Mouse (Mus musculus) liver, embryonic 15.5 days (tissue): ENCODE data around the gene Pde4d. TPM values are rescaled to one million over a fixed set of nuclear protein-coding genes. Genes with fewer than 3 reads are reported as not detected.

Experiments
- ATAC-seq: fragments of 200-750 bp; cut with Nextera tagmentation; 2 replicates; pipeline ENCODE4 v1.8.0; 2017; ENCODE audit warnings: moderate number of reproducible peaks, mild to moderate bottlenecking, moderate library complexity; ENCODE audit not compliant: insufficient read depth
- H3K27ac ChIP-seq: fragments of 300-500 bp; sonication (generic); replicated peaks from 2 replicates; pipeline ENCODE4 v1.5.1; 2015; ENCODE audit warnings: mild to moderate bottlenecking, inconsistent platforms
- H3K27me3 ChIP-seq: fragments of 300-500 bp; sonication (generic); 2 replicates; pipeline ENCODE4 v1.6.1; 2015; ENCODE audit warnings: mild to moderate bottlenecking, inconsistent platforms
- H3K36me3 ChIP-seq: fragments of 300-500 bp; sonication (generic); replicated peaks from 2 replicates; pipeline ENCODE4 v1.6.1; 2015; ENCODE audit warnings: moderate library complexity, mild to moderate bottlenecking, inconsistent platforms
- H3K4me1 ChIP-seq: fragments of 300-500 bp; sonication (generic); replicated peaks from 2 replicates; pipeline ENCODE4 v1.6.1; 2015; ENCODE audit warnings: inconsistent platforms
- H3K4me2 ChIP-seq: fragments of 300-500 bp; sonication (generic); 2 replicates; pipeline ENCODE4 v1.6.1; 2015; ENCODE audit warnings: moderate library complexity, mild to moderate bottlenecking, inconsistent platforms
- H3K4me3 ChIP-seq: fragments of 300-500 bp; sonication (generic); replicated peaks from 2 replicates; pipeline ENCODE4 v1.5.1; 2015; ENCODE audit warnings: mild to moderate bottlenecking, inconsistent platforms
- H3K9ac ChIP-seq: fragments of 300-500 bp; sonication (generic); 2 replicates; pipeline ENCODE4 v1.6.1; 2015; ENCODE audit warnings: moderate library complexity, mild to moderate bottlenecking, inconsistent platforms
- H3K9me3 ChIP-seq: fragments of 300-500 bp; sonication (generic); replicated peaks from 2 replicates; pipeline ENCODE4 v1.6.1; 2016; ENCODE audit warnings: inconsistent platforms
- WGBS: fragments of 180-500 bp; shearing (Covaris S2); methylation state at CpG from one replicate; pipeline ENCODE4 v1.1.7; 2015; ENCODE audit warnings: mixed read lengths; ENCODE audit not compliant: insufficient replicate concordance; 5-methylcytosine and 5-hydroxymethylcytosine counted together
- polyA plus RNA-seq: library from polyadenylated mRNA; unstranded; fragments of >200 nt; fragmentation: Nextera tagmentation; extraction: Ambion mirVana; gene quantifications from 2 replicates; pipeline ENCODE4 v1.2.1, GENCODE M21; 2015

Pde4d gene
- polyA plus RNA-seq, 1 experiment from 2014 or later = 13.2 TPM

- no peaks in the 10 kb centered on the region for H3K27me3 ChIP-seq
- H3K4me3 ChIP-seq = no peak overlapping the region
- no peaks in the 10 kb centered on the region for H3K36me3 ChIP-seq
- H3K9me3 ChIP-seq = no peaks in the 10 kb centered on the region
- ATAC-seq = no peak
- peaks cover 6% of the 10 kb centered on the region; the same call in 1 of the 2 replicates for H3K4me1 ChIP-seq
- H3K9ac ChIP-seq = no peak overlapping the region
- WGBS = 73% methylated on average over 3 of the region's 3 CpGs
- H3K27ac ChIP-seq = no peak overlapping the region
- no peak overlapping the region for H3K4me2 ChIP-seq
Measured at GRCm38 (mm10) chr13:109829444-109829843, 1379.7 kb downstream of the Pde4d start.

GRCm38 (mm10) chr13:109834935-109835334 is 1385.2 kb downstream of the Pde4d start:
- no peak for ATAC-seq
- H3K4me2 ChIP-seq = no peak overlapping the region
- 88% methylated on average over 3 of the region's 3 CpGs for WGBS
- H3K9ac ChIP-seq = no peak overlapping the region
- H3K4me1 ChIP-seq = no peaks in the 10 kb centered on the region
- no peak overlapping the region for H3K27ac ChIP-seq
- H3K9me3 ChIP-seq = no peaks in the 10 kb centered on the region
- H3K27me3 ChIP-seq = no peaks in the 10 kb centered on the region
- no peaks in the 10 kb centered on the region for H3K36me3 ChIP-seq
- H3K4me3 ChIP-seq = no peak overlapping the region

- ATAC-seq = no peak
- H3K4me3 ChIP-seq = no peak overlapping the region
Measured at GRCm38 (mm10) chr13:109837453-109837852, 1387.7 kb downstream of the Pde4d start.

GRCm38 (mm10) chr13:109837921-109838320 is 1388.2 kb downstream of the Pde4d start:
- ATAC-seq = no peak
- Histone ChIP-seq H3K27ac (no peak overlapping the region), H3K27me3 (no peaks in the 10 kb centered on the region), H3K4me2 (no peak overlapping the region), H3K36me3 (no peaks in the 10 kb centered on the region), H3K9me3 (no peaks in the 10 kb centered on the region), H3K4me1 (peaks cover 4% of the 10 kb centered on the region; the same call in 1 of the 2 replicates), H3K9ac (no peak overlapping the region), H3K4me3 (no peak overlapping the region)
- 77% methylated on average over 7 of the region's 7 CpGs for WGBS

More at GRCm38 (mm10) chr13:109837453-109837852, 1387.7 kb downstream of the Pde4d start:
- Histone ChIP-seq H3K4me1 (peaks cover 4% of the 10 kb centered on the region; the same call in 1 of the 2 replicates), H3K27me3 (no peaks in the 10 kb centered on the region), H3K27ac (no peak overlapping the region), H3K9ac (no peak overlapping the region), H3K4me2 (no peak overlapping the region), H3K9me3 (no peaks in the 10 kb centered on the region), H3K36me3 (no peaks in the 10 kb centered on the region)
- WGBS = 89% methylated on average over 11 of the region's 11 CpGs

- whole genome bisulfite sequencing = 44% methylated on average over 2 of the region's 2 CpGs
- no peaks in the 10 kb centered on the region for H3K27me3 ChIP-seq
- H3K9me3 ChIP-seq = no peaks in the 10 kb centered on the region
- no peak overlapping the region for H3K4me2 ChIP-seq
- no peak overlapping the region for H3K9ac ChIP-seq
- H3K4me1 ChIP-seq = peaks cover 4% of the 10 kb centered on the region; the same call in 1 of the 2 replicates
- no peaks in the 10 kb centered on the region for H3K36me3 ChIP-seq
- no peak for ATAC-seq
- no peak overlapping the region for H3K4me3 ChIP-seq
- no peak overlapping the region for H3K27ac ChIP-seq
Measured at GRCm38 (mm10) chr13:109840251-109840650, 1390.5 kb downstream of the Pde4d start.

DNA sequence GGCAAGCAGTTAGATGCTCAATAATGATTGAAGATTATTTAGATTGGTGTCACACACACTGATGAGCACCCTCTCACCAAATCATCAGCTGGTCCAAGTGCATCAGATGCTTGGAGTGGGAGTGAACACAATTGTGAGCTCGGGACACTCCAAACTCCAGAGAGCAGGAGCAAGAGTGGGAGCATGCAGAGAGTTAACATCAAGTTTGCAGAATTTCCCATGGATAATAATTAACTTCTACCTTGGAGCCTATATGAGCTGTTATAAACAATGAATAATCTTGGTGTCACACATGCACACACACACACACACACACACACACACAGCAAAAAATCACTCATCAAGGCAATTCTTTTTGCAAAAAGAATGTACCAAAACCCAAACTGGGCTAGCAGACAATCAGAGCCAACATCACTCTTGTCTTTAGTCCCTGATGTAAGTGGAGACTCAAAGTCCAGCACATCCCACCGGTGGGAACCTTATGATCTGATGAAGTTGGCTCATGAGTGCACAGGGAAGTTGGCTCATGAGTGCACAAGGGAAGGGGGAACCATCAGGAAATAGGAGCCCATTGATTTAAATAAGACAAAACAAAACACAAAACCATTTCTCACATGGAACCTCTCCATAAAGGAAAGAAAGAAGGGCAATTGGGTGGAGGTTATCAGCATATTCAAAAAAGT is 1391.5 kb downstream of the Pde4d start:
- no peak overlapping the region for H3K4me2 ChIP-seq
- peaks cover 4% of the 10 kb centered on the region; the same call in 1 of the 2 replicates for H3K4me1 ChIP-seq
- H3K9me3 ChIP-seq = no peaks in the 10 kb centered on the region
- no peaks in the 10 kb centered on the region for H3K36me3 ChIP-seq
- peak; percentile 12; the same call in 1 of the 2 replicates for ATAC-seq
- WGBS = 74% methylated on average over 2 of the region's 2 CpGs
- H3K27ac ChIP-seq = no peak overlapping the region
- H3K9ac ChIP-seq = no peak overlapping the region
- no peaks in the 10 kb centered on the region for H3K27me3 ChIP-seq
- H3K4me3 ChIP-seq = no peak overlapping the region

- WGBS = 75% methylated on average over 2 of the region's 2 CpGs
- no peaks in the 10 kb centered on the region for H3K9me3 ChIP-seq
Measured at GRCm38 (mm10) chr13:109842982-109843381, 1393.2 kb downstream of the Pde4d start.

GRCm38 (mm10) chr13:109844828-109845227 is 1395.1 kb downstream of the Pde4d start:
- Histone ChIP-seq H3K9ac (no peak overlapping the region), H3K4me1 (peaks cover 4% of the 10 kb centered on the region; the same call in 1 of the 2 replicates), H3K27me3 (no peaks in the 10 kb centered on the region), H3K9me3 (no peaks in the 10 kb centered on the region), H3K27ac (no peak overlapping the region), H3K4me2 (no peak overlapping the region), H3K4me3 (no peak overlapping the region), H3K36me3 (no peaks in the 10 kb centered on the region)
- no peak for ATAC-seq
- 63% methylated on average over 6 of the region's 6 CpGs for WGBS

More at GRCm38 (mm10) chr13:109842982-109843381, 1393.2 kb downstream of the Pde4d start:
- H3K9ac ChIP-seq = no peak overlapping the region
- H3K4me3 ChIP-seq = no peak overlapping the region
- H3K27me3 ChIP-seq = no peaks in the 10 kb centered on the region
- no peak overlapping the region for H3K4me2 ChIP-seq
- ATAC-seq = no peak
- no peaks in the 10 kb centered on the region for H3K36me3 ChIP-seq
- H3K4me1 ChIP-seq = peaks cover 4% of the 10 kb centered on the region; the same call in 1 of the 2 replicates
- H3K27ac ChIP-seq = no peak overlapping the region

- H3K4me1 ChIP-seq = no peaks in the 10 kb centered on the region
- H3K36me3 ChIP-seq = no peaks in the 10 kb centered on the region
- no peaks in the 10 kb centered on the region for H3K27me3 ChIP-seq
- no peak for ATAC-seq
- no peak overlapping the region for H3K27ac ChIP-seq
- H3K4me2 ChIP-seq = no peak overlapping the region
- WGBS = 79% methylated on average over 1 of the region's 1 CpGs
- H3K4me3 ChIP-seq = no peak overlapping the region
- H3K9ac ChIP-seq = no peak overlapping the region
- no peaks in the 10 kb centered on the region for H3K9me3 ChIP-seq
Measured at GRCm38 (mm10) chr13:109863826-109864225, 1414.1 kb downstream of the Pde4d start.

DNA sequence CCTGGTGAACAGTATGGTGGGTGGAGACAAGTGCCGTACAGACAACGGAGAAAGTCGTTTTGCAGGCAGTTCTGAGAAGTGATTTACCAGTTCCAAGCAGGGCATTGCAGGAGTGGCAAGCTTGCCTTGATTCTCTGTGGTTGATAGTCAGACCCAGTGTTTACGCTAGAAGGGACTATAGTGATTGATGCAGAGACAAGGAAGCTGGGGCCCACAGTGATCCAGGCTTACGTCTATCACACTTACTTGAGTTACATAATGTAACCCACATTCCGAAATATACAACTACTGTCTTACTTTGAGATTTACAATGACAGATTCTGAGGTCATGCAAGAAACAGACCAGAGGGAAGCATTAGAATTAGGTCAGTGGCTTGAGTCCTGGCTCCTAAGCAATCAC is 1414.6 kb downstream of the Pde4d start:
- no peaks in the 10 kb centered on the region for H3K4me1 ChIP-seq
- 74% methylated on average over 6 of the region's 6 CpGs for WGBS
- ATAC-seq = no peak

GRCm38 (mm10) chr13:109880392-109880791 is 1430.6 kb downstream of the Pde4d start:
- Histone ChIP-seq H3K36me3 (no peaks in the 10 kb centered on the region), H3K4me1 (no peaks in the 10 kb centered on the region), H3K27ac (no peak overlapping the region), H3K27me3 (no peaks in the 10 kb centered on the region), H3K4me3 (no peak overlapping the region), H3K9ac (no peak overlapping the region), H3K4me2 (no peak overlapping the region), H3K9me3 (no peaks in the 10 kb centered on the region)
- WGBS = 73% methylated on average over 8 of the region's 8 CpGs
- no peak for ATAC-seq

More for the DNA sequence above, 1414.6 kb downstream of the Pde4d start:
- no peaks in the 10 kb centered on the region for H3K36me3 ChIP-seq
- H3K9me3 ChIP-seq = no peaks in the 10 kb centered on the region
- no peak overlapping the region for H3K4me3 ChIP-seq
- no peak overlapping the region for H3K27ac ChIP-seq
- no peak overlapping the region for H3K9ac ChIP-seq
- H3K27me3 ChIP-seq = no peaks in the 10 kb centered on the region
- H3K4me2 ChIP-seq = no peak overlapping the region
